Mouse (Mus musculus) kidney, postnatal 10 days (tissue): ENCODE data around the gene Gdi2.
A peak's percentile ranks its signal among the peaks of the same experiment; 100 is the strongest.
"Not testable (repeated sequence)": the region's sequence is repeated elsewhere in the genome, so short reads cannot be mapped to it uniquely, and the experiment has no call there.

Experiments used
- DNase-seq: peaks from one replicate; pipeline ENCODE4 v3.0.0; 2021; ENCODE audit warnings: mixed read lengths

Gdi2 gene

DNA sequence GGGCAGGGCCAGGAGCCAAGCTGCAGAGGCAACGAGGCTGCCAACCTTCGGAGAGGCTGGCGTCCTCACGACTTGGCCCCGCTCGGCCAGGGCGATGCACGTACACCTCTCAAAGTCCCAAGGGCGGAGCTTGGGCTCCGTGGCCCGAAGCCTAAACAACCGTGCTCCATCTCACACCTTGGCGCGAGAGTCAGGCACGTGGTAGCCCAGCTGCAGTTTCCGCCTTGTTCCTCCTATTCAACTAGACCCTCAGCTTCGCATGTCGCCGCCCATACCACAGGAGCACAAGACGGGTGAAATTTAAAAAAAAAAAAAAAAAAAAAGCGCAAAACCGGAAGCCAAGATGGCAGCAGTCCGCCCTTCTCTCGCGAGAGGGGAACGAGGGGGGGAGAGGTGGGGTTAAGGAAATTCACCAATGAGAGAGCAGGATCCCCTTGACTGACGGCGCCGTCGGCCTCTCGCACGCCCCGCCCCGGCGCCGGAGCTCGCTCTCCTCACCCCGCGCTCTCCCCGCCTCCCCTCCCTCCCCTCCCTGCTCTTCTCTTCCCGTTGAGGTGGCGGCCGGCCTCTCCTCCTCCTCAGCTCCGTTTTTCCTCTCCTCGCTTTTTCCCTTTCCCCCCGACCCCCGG, at the start of gene Gdi2:
Gdi2 (plus strand) TSS at position 470 of the 629 bp plus-strand sequence.
- DNase-seq = peak; percentile 98

GRCm38 (mm10) chr13:3495526-3495925, 42.3 kb upstream of the Gdi2 start:
- no peak for DNase-seq

DNA sequence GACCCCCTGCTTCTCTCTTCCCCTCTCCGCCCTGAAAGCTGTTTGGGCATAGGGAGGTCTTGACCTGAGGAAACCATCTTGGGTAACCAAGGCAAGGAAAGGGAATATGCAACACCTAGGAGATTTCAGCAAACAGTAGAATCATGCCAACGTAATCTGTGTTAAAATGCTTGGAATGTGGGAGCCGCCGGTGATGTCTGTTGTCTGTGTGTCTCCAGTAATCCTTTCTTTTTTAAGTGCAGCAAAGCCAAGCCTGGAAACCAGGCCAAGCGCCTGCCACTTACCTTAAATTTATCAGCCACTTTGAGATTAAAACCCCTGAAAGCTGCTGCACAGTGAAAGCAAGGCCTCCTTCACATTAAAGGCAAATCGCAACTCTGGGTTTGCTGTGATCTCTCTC, 36.8 kb upstream of the Gdi2 start:
- DNase-seq = not testable (repeated sequence)

DNA sequence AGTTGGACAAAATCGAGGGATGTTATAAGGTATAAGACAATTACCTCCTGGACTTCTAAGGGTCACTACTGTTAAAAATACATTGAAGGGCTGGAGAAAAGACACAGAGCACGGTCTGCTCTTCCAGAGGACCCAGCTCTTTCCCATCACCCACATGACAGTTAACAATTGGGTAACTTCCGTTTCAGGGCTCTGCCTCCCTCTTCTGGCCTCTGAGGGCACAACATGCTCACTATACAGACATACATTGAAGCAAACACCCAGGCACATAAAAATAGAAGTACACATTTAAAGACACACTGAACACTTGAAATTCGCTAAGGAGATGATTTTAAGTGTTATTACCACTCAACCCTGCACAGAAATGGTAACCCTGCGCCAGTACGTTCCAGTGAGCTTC, 22.5 kb upstream of the Gdi2 start:
- peak; percentile 18 for DNase-seq

GRCm38 (mm10) chr13:3519357-3519756, 18.5 kb upstream of the Gdi2 start:
- not testable (repeated sequence) for DNase-seq

DNA sequence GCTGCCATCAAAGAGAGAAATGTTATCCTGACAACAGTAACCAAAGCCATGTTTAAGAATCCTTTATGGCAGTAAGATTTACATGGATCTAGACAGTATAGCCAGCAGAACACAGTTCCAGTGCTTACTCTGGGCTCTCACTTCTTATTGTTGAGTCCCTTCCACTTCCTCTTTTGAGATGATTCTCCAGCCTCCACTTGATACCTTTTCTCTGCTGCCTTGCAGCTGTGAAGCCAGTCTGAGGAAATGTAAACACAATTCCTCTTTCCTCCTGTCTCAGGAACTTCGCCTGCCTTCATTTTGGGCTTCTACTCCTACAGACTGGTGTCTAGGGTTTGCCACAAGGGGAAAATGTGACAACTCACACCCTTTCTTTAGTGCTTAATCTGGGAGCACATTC, 17.9 kb upstream of the Gdi2 start:
- not testable (repeated sequence) for DNase-seq

GRCm38 (mm10) chr13:3523459-3523858, 14.4 kb upstream of the Gdi2 start:
- peak; percentile 66 for DNase-seq

- no peak for DNase-seq
Observed at GRCm38 (mm10) chr13:3523946-3524345, 13.9 kb upstream of the Gdi2 start.

GRCm38 (mm10) chr13:3525611-3526051, 12.2 kb upstream of the Gdi2 start:
- peak; percentile 53 for DNase-seq

DNA sequence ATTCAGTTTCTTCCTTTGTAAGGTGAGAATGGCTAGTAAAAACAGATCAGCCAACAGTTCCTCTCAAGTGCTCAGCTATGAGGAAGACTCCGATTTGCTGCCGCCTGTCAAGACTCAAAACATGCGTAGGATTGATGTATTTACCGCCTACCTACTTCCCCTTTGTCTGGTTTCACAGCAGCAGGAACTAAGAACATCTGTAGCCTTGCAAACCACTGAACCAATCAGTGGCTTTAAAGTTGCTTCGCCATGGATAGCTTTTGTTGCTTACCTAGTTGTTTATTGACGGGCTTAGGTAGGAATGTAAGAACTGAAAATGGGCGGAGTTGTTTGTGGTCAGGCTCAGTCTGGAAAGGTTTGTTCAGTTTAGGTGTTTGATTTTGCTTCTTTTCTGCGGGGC, 11.5 kb upstream of the Gdi2 start:
- DNase-seq = no peak

DNA sequence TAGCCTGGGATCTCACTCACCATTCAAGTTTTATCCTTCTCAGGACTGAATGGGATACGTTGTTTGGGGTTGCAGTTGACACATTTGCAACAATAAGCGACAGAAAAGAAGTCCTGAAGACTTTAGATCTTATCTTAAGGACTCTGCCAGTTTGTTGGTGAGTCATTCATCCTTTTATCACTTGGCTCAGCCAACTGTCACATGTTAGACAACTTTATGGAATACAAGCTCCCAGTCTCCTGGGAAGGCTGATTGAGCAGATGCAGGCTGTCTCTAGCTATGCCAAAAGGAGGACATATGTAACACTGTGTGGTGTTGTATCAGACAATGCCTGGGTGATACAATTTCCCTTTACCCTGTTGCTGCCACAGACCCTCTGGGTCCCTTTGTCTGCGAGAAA, 7.4 kb upstream of the Gdi2 start:
- no peak for DNase-seq

DNA sequence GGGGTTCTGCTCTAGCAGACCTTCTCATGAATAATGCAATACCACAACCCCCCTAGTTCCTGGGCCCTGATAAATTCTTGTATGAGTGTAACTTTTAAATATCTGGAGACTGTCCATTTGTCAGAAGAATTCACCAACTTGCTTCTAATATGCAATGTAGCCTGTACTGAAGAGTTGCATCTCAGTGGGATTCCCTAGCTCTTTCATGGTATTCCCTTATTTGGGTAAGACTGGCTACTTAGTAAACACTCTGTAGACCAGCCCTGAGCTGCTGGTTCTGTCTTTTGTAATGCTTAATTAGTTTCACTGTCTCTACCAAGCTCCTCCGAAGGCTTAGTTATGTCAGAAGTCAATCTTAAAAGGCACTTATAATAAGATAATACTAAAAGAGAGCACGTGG, 6.7 kb upstream of the Gdi2 start:
- DNase-seq = not testable (repeated sequence)

- DNase-seq = no peak
Observed at GRCm38 (mm10) chr13:3531692-3532320, 6.1 kb upstream of the Gdi2 start.

- no peak for DNase-seq
Observed at GRCm38 (mm10) chr13:3532451-3532850, 5.4 kb upstream of the Gdi2 start.

- no peak for DNase-seq
Observed at GRCm38 (mm10) chr13:3534146-3534545, 3.7 kb upstream of the Gdi2 start.

DNA sequence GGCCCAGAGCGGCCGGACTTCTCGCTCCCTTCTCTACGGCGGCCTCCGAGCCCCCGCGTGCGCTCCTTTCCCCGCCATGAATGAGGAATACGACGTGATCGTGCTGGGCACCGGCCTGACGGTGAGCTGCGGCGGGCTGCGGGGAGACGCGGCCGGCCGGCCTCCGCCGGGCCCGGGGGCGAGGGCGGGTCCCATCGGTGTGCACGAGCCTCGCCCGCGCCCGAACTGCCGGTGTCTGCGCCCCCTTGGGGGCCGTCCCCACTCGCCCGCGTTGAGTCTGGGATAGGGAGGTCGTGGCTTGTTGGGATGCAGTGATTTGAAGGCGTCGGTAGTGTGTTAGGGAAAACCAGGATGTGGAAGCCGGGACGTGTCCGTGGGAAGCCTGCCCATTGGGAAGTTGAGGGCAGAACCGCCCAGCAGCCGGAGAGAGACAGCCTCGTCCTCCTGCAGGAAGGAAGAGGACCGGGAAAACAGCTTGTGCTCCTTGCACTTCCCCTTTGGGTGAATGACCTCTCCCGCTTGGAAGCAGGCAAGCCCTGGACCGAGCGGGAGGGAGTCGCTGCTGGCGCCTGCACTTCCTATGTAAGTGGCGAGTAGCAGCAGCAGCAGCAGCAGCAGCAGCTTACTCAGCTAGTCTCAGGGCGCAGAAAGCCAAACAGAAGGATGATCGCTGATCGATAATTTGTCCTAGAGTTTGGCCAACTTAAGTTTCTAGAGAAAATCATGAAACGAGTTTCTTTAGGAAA, 533 bp downstream of the Gdi2 start:
- DNase-seq = peak; percentile 89

GRCm38 (mm10) chr13:3538969-3539562, 1.2 kb downstream of the Gdi2 start:
- DNase-seq = no peak

GRCm38 (mm10) chr13:3540166-3540565, 2.3 kb downstream of the Gdi2 start:
- DNase-seq = no peak

DNA sequence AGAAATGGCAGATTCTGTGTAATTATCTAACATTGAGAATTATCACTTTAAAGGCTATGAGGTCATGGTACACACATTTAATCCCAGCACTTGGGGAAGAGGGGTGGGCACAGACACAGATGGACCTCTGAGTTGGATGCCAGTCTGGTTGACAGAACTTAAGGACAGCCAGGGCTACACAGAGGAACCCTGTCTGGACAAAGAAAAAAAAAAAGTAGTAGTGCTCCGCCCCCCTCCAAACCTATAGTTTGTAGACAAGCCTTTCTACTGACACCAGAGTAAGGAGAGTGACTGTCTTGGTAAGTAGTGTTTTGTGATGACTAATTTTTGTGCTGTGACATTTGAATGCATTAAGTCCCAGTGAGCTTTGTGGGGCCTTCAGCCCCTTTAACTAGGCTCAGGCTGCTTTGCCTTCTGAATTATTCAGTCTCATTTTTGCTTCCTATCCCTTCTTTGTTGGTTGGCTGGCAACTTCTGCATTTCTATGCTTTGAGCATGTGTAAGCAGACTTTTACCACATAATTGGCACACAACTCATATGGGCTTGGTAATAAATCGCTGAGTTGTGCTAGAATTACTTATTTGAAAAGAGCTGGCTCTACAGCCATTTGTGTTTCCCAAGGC, 3.4 kb downstream of the Gdi2 start:
- DNase-seq = no peak

GRCm38 (mm10) chr13:3544077-3544874, 6.4 kb downstream of the Gdi2 start:
- no peak for DNase-seq

DNA sequence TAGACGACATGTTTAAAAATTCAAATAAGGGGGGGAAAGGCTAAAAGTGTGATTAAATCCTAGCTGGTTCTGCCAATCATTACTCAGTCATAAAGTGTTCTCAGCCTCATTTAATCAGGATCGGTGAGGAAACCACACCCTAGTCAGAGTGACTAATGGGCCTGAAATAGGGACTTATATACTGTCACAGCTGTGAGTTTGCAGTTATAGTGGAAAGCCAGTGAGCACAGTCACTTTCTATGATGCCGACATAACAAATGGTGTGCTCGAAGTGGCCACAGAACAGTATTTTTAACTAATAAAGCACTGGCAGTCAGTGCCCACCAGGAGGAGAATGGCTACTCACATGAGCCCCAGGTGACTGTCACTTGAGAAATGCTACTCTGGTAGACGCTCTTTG, 7.1 kb downstream of the Gdi2 start:
- no peak for DNase-seq

DNA sequence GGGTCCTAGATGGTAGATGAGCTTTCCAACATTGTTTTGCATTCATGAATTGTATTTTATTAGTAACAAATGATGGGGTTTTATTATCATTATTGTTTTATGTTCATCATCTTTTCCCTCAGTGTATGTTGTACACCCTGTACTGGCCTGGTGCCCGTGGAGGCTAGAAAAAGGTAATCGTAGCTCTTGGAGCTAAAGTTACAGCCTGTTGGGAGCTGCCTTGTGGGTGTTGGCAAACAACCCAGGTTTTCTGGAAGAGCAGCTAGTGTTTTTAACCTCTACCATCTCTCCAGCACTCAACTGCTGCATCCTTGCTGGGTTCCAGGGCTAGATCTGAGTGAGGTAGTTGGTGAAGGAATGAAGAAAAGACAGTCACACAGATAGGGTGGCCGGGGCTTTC, 9.5 kb downstream of the Gdi2 start:
- DNase-seq = no peak
